Mouse (Mus musculus): ENCODE results near the gene Smim4. TPM values are rescaled to one million over a fixed set of nuclear protein-coding genes. Genes with fewer than 3 reads are reported as not detected.
A peak's percentile ranks its signal among the peaks of the same experiment; 100 is the strongest.

Gene Smim4
- total RNA-seq, 1 experiment, result 45.3 TPM

DNA sequence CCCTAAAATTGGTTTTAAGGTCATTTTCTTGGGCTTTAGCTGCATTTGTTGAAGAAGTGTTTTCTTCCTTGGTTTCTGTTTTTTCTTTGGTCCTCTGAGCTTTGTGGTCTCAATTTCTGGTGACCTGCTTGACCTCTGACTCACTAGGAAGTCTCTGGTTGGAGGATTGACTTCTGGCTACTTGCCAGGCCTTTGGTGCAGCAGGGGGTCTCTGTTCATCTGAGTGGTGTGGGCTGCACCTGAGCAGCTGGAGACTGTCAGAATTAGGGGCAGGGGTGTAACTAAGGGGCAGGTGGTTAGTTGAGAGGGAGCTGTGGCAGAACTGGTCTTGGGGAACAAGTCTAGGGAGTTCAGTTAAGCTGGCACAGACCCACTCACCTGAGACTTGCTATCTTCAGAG is 47.6 kb downstream of the Smim4 start:
- in situ Hi-C loops (cut with MboI; ENCODE audit: low sequenced_read_pairs in 2 of 2, unreplicated experiment in 2 of 2), result no loop called here
- Histone ChIP-seq H3K9ac (ENCODE audit: insufficient read depth, low read depth, low read length, poor library complexity, severe bottlenecking) (no peak overlapping the region), H3K9me3 (ENCODE audit: control insufficient read depth, insufficient read depth, low read depth, low read length) (no peaks in the 10 kb centered on the region), H3K36me3 (ENCODE audit: control insufficient read depth, insufficient read depth, low read length, poor library complexity, severe bottlenecking) (peaks cover 3% of the 10 kb centered on the region; the same call in 1 of the 2 replicates), H3K4me3 (ENCODE audit: insufficient read depth in 1 of 2, low read depth in 1 of 2, low read length in 2 of 2, poor library complexity in 1 of 2, severe bottlenecking in 1 of 2) (no peak overlapping the region), H3K27ac (ENCODE audit: insufficient read depth, low read depth, low read length, poor library complexity, severe bottlenecking) (no peak overlapping the region), H3K4me1 (ENCODE audit: control insufficient read depth in 2 of 2, insufficient read depth in 2 of 2, low read length in 2 of 2, poor library complexity in 1 of 2) (peaks cover 2% of the 10 kb centered on the region in 2 experiments; a peak in 2 of 4 replicates)
- no peak for TF ChIP-seq CHD2 (IDR thresholded peaks at IDR 0.05; ENCODE audit: low read depth, low read length)
- TF ChIP-seq MAFK (IDR thresholded peaks at IDR 0.05; ENCODE audit: insufficient read depth, low read depth, low read length), result no peak
- no peak for TF ChIP-seq HCFC1 (IDR thresholded peaks at IDR 0.05; ENCODE audit: borderline replicate concordance, insufficient read depth, low read length)
- TF ChIP-seq ZNF384 (IDR thresholded peaks at IDR 0.05; ENCODE audit: low read depth, low read length), result no peak
- no peak for TF ChIP-seq ZC3H11A (IDR thresholded peaks at IDR 0.05; ENCODE audit: borderline replicate concordance, low read depth, low read length)
- peak; percentile 30 for DNase-seq (ENCODE audit: low read depth, low spot score)

DNA sequence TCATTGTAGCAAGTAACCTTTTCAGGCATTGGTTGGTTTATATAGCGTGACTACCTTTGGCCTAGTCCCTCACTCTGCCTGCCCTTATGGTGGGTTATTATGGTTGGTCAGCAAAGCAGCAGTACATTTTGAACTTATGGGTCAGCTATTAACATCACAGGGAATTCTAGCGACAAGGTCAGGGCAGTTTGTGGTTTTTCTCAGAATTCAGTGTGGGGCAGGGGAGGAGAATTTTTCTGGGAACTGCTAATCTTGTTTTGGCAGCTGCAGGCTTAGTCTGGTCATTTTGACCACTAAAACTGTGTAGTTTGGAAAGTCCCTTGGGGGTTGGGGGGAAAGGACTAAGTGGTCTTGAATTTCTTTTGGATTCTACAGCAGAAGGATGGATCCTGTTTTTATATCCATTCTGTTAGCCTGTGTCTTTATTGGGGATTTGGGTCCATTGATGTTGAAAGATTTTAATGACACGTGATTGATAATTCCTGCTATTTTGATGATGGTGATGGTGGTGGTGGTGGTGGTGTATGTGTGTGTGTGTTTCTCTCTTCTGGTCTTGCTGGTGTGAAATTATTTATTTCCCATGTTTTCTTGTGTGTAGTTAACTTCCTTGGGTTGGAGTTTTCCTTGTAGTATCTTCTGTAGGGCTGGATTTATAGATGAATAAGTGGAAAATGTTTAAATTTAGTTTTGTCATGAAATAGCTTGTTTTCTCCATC is 49.3 kb downstream of the Smim4 start:
- H3K9ac ChIP-seq (ENCODE audit: insufficient read depth, low read depth, low read length, poor library complexity, severe bottlenecking), result no peak overlapping the region
- no peak overlapping the region for H3K27ac ChIP-seq (ENCODE audit: insufficient read depth, low read depth, low read length, poor library complexity, severe bottlenecking)
- H3K4me3 ChIP-seq (ENCODE audit: insufficient read depth in 1 of 2, low read depth in 1 of 2, low read length in 2 of 2, poor library complexity in 1 of 2, severe bottlenecking in 1 of 2), result no peak overlapping the region
- DNase-seq (ENCODE audit: low read depth, low spot score), result no peak
- no peaks in the 10 kb centered on the region for H3K9me3 ChIP-seq (ENCODE audit: control insufficient read depth, insufficient read depth, low read depth, low read length)
- in situ Hi-C loops (cut with MboI; ENCODE audit: low sequenced_read_pairs in 2 of 2, unreplicated experiment in 2 of 2), result no loop called here
- peaks cover 2% of the 10 kb centered on the region in 2 experiments; a peak in 2 of 4 replicates for H3K4me1 ChIP-seq (ENCODE audit: control insufficient read depth in 2 of 2, insufficient read depth in 2 of 2, low read length in 2 of 2, poor library complexity in 1 of 2)
- no peak for TF ChIP-seq CHD2 (IDR thresholded peaks at IDR 0.05; ENCODE audit: low read depth, low read length)
- no peak for TF ChIP-seq HCFC1 (IDR thresholded peaks at IDR 0.05; ENCODE audit: borderline replicate concordance, insufficient read depth, low read length)
- no peak for TF ChIP-seq ZNF384 (IDR thresholded peaks at IDR 0.05; ENCODE audit: low read depth, low read length)
- H3K36me3 ChIP-seq (ENCODE audit: control insufficient read depth, insufficient read depth, low read length, poor library complexity, severe bottlenecking), result peaks cover 5% of the 10 kb centered on the region

DNA sequence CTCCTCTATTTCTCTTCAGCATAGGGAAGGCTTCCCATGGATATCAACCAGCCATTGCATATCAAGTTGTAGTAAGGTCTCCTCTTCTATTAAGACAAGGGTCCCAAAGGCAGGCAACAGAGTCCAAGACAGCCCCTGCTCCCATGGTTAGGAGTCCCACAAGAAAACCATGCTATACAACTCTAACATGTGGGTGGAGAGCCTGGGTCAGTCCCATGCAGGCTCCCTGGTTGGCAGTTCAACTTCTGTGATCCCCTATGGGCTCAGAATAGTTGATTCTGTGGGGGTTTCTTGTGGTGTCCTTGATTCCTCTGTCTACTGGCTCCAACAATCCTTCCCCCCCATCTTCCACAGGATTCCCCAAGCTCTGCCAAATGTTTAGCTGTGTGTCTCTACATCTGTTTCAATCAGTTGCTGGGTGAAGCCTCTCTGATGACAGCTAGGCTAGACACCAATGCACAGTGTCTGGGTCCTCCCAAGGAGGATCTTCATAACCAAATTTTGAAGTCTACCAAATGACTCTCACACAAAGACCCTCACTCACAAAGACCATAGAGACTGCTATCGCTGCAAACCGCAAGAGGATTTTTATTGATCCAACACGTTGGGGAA is 50.1 kb downstream of the Smim4 start:
- Histone ChIP-seq H3K9me3 (ENCODE audit: control insufficient read depth, insufficient read depth, low read depth, low read length) (no peaks in the 10 kb centered on the region), H3K4me3 (ENCODE audit: insufficient read depth in 1 of 2, low read depth in 1 of 2, low read length in 2 of 2, poor library complexity in 1 of 2, severe bottlenecking in 1 of 2) (no peak overlapping the region), H3K9ac (ENCODE audit: insufficient read depth, low read depth, low read length, poor library complexity, severe bottlenecking) (no peak overlapping the region), H3K4me1 (ENCODE audit: control insufficient read depth in 2 of 2, insufficient read depth in 2 of 2, low read length in 2 of 2, poor library complexity in 1 of 2) (peaks cover 2% of the 10 kb centered on the region in 2 experiments; a peak in 2 of 4 replicates), H3K27ac (ENCODE audit: insufficient read depth, low read depth, low read length, poor library complexity, severe bottlenecking) (no peak overlapping the region), H3K36me3 (ENCODE audit: control insufficient read depth, insufficient read depth, low read length, poor library complexity, severe bottlenecking) (peaks cover 5% of the 10 kb centered on the region)
- in situ Hi-C loops (cut with MboI; ENCODE audit: low sequenced_read_pairs in 2 of 2, unreplicated experiment in 2 of 2), result no loop called here
- no peak for DNase-seq (ENCODE audit: low read depth, low spot score)
- TF ChIP-seq ZNF384 (IDR thresholded peaks at IDR 0.05; ENCODE audit: low read depth, low read length), result no peak
- no peak for TF ChIP-seq CHD2 (IDR thresholded peaks at IDR 0.05; ENCODE audit: low read depth, low read length)
- no peak for TF ChIP-seq MAFK (IDR thresholded peaks at IDR 0.05; ENCODE audit: insufficient read depth, low read depth, low read length)
- no peak for TF ChIP-seq ZC3H11A (IDR thresholded peaks at IDR 0.05; ENCODE audit: borderline replicate concordance, low read depth, low read length)
- TF ChIP-seq HCFC1 (IDR thresholded peaks at IDR 0.05; ENCODE audit: borderline replicate concordance, insufficient read depth, low read length), result no peak

DNA sequence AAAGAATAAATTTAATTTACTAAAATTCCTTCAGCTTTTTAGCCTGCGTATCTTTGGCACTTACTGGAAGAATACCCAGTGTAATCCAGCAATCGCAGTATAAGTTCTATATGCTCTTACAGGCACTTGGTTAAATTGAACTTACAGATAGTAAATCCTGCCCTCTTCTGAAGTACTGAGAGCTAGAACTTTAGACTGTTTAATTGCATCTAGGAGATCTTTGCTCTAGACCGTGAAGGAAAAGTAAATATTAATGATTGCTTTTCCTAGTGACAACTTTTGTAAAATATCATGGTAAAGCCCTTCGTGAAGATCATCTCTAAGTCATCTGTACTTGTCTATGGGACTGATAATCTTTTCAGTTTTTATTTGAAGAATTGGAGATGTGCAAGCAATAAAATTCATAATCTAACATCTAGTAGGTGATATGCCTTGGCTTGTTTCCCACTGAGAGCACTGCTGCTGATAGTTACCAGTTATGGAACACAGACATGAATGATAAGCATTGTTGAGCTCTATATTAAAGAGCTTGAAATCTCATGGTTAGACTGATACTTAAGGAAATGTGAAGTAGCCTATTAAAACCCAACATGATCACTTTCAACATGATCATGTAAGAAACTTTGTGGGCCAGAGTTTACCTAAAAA is 59.5 kb downstream of the Smim4 start:
- Histone ChIP-seq H3K4me3 (ENCODE audit: insufficient read depth in 1 of 2, low read depth in 1 of 2, low read length in 2 of 2, poor library complexity in 1 of 2, severe bottlenecking in 1 of 2) (no peak overlapping the region), H3K4me1 (ENCODE audit: control insufficient read depth in 2 of 2, insufficient read depth in 2 of 2, low read length in 2 of 2, poor library complexity in 1 of 2) (no peaks in the 10 kb centered on the region), H3K9ac (ENCODE audit: insufficient read depth, low read depth, low read length, poor library complexity, severe bottlenecking) (no peak overlapping the region), H3K27ac (ENCODE audit: insufficient read depth, low read depth, low read length, poor library complexity, severe bottlenecking) (no peak overlapping the region), H3K36me3 (ENCODE audit: control insufficient read depth, insufficient read depth, low read length, poor library complexity, severe bottlenecking) (peaks cover 13% of the 10 kb centered on the region), H3K9me3 (ENCODE audit: control insufficient read depth, insufficient read depth, low read depth, low read length) (no peaks in the 10 kb centered on the region)
- no peak for DNase-seq (ENCODE audit: low read depth, low spot score)
- TF ChIP-seq MAFK (IDR thresholded peaks at IDR 0.05; ENCODE audit: insufficient read depth, low read depth, low read length) (no peak), ZNF384 (IDR thresholded peaks at IDR 0.05; ENCODE audit: low read depth, low read length) (no peak), ZC3H11A (IDR thresholded peaks at IDR 0.05; ENCODE audit: borderline replicate concordance, low read depth, low read length) (no peak), HCFC1 (IDR thresholded peaks at IDR 0.05; ENCODE audit: borderline replicate concordance, insufficient read depth, low read length) (no peak), CHD2 (IDR thresholded peaks at IDR 0.05; ENCODE audit: low read depth, low read length) (no peak)
- in situ Hi-C loops (cut with MboI; ENCODE audit: low sequenced_read_pairs in 2 of 2, unreplicated experiment in 2 of 2), result no loop called here

All from ES-E14 (cell line).